Mouse (Mus musculus) hindbrain, embryonic 13.5 days (tissue): ENCODE results near the gene Myh11. TPM values are rescaled to one million over a fixed set of nuclear protein-coding genes. Genes with fewer than 3 reads are reported as not detected.
"Not testable (repeated sequence)": the region's sequence is repeated elsewhere in the genome, so short reads cannot be mapped to it uniquely, and the experiment has no call there.

Experiments
- ATAC-seq: fragments of 200-750 bp; cut with Nextera tagmentation; 2 replicates; pipeline ENCODE4 v1.8.0; 2017; ENCODE audit warnings: moderate TSS enrichment; ENCODE audit not compliant: low FRiP score
- H3K27ac ChIP-seq: fragments of 300-500 bp; sonication (generic); 2 replicates; pipeline ENCODE4 v1.5.1; 2015; ENCODE audit warnings: inconsistent platforms, mild to moderate bottlenecking, moderate library complexity
- H3K27me3 ChIP-seq: fragments of 300-500 bp; sonication (generic); 2 replicates; pipeline ENCODE4 v1.6.1; 2015; ENCODE audit warnings: mild to moderate bottlenecking, inconsistent platforms
- H3K36me3 ChIP-seq: fragments of 300-500 bp; sonication (generic); 2 replicates; pipeline ENCODE4 v1.6.1; 2015; ENCODE audit warnings: mild to moderate bottlenecking, inconsistent platforms
- H3K4me1 ChIP-seq: fragments of 300-500 bp; sonication (generic); replicated peaks from 2 replicates; pipeline ENCODE4 v1.6.1; 2015; ENCODE audit warnings: inconsistent platforms
- H3K4me2 ChIP-seq: fragments of 300-500 bp; sonication (generic); 2 replicates; pipeline ENCODE4 v1.6.1; 2015; ENCODE audit warnings: inconsistent platforms, mild to moderate bottlenecking, moderate library complexity
- H3K4me3 ChIP-seq: fragments of 300-500 bp; sonication (generic); 2 replicates; pipeline ENCODE4 v1.5.1; 2015; ENCODE audit warnings: mild to moderate bottlenecking, inconsistent platforms
- H3K9ac ChIP-seq: fragments of 300-500 bp; sonication (generic); 2 replicates; pipeline ENCODE4 v1.6.1; 2015; ENCODE audit warnings: mild to moderate bottlenecking, inconsistent platforms
- H3K9me3 ChIP-seq: fragments of 300-500 bp; sonication (generic); 2 replicates; pipeline ENCODE4 v1.6.1; 2016; ENCODE audit warnings: inconsistent platforms
- WGBS: fragments of 180-500 bp; shearing (Covaris S2); methylation state at CpG from one replicate; pipeline ENCODE4 v1.1.7; 2015; 5-methylcytosine and 5-hydroxymethylcytosine counted together
- microRNA counts: library from miRNA; unstranded; fragments of <30 nt; microRNA quantifications from one replicate; lab custom pipeline; 2016
- microRNA-seq: library from miRNA; unstranded; fragments of <30 nt; microRNA quantifications from one replicate; pipeline ENCODE4, GENCODE M21; 2016
- polyA plus RNA-seq: library from polyadenylated mRNA; unstranded; fragments of >200 nt; fragmentation: Nextera tagmentation; extraction: Ambion mirVana; gene quantifications from 2 replicates; pipeline ENCODE4 v1.2.1, GENCODE M21; 2015

Myh11 gene
- polyA plus RNA-seq, 1 experiment from 2014 or later, result 0.53 TPM

DNA sequence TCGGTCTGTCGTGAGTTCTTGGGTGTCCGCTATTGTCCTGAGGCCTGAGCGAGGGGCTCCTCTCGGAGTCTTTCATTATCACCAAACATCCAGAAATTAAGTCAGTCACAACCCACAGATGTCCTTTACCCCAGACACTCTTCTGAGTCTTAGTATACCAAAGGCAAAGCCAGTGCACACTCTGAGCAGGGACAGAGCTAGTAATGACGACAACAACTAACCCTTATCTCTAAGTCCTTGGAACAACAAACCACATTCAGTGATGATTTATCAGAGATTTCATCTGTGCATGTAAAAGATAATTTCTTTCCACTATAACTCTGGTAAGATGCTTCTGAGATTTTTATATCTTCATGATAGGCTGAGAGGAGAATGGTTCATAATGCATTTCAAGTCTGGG lies 134.9 kb downstream of the Myh11 start:
- no peaks in the 10 kb centered on the region for H3K27me3 ChIP-seq
- WGBS, result 93% methylated on average over 6 of the region's 6 CpGs
- H3K27ac ChIP-seq, result no peak overlapping the region
- no peak for ATAC-seq
- peaks cover 12% of the 10 kb centered on the region for H3K4me1 ChIP-seq
- H3K9me3 ChIP-seq, result no peaks in the 10 kb centered on the region
- peaks cover 24% of the 10 kb centered on the region for H3K36me3 ChIP-seq
- no peak overlapping the region for H3K9ac ChIP-seq
- no peak overlapping the region for H3K4me3 ChIP-seq
- no peak overlapping the region for H3K4me2 ChIP-seq

DNA sequence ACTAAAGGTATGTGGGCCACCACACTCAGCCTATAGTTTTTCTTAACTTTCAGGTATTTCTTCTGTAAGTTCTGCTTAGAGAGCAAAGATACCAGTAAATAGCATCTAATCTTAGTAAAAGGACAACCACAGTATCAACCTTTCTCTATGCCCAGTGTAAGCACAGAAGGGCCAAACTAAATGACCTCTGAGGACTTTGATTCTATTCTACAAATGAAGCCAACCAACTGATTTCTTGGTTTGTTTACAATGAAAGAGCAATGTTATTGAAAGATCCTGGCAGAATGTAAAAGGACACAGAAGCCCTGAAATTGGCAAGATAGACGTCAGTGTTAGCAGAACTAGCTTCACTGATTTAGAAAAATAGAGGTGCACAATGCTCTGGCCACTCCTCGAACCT lies 135.5 kb downstream of the Myh11 start:
- H3K9ac ChIP-seq, ATAC-seq: not testable (repeated sequence)

DNA sequence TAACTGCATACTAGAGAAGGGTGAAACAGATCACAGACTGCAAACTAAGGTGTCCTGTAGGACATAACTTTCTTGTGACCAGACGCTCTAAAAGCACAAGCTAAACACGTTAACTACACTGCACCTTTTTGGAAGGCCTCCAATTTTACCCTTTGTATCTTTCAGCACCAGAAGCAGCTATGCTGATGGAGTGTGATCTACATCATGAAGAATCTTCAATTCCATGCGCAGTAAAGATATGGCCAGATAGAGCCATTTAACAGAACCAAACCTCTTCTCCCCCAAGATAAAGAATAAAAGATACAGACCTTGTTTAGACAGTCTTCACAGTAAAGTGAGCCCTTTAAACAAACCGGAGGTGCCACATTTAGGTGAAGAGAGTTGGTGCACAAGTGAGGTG lies 139.5 kb downstream of the Myh11 start:
- 96% methylated on average over 4 of the region's 4 CpGs for WGBS
- peaks cover 51% of the 10 kb centered on the region for H3K36me3 ChIP-seq
- no peaks in the 10 kb centered on the region for H3K4me1 ChIP-seq
- ATAC-seq, result no peak
- no peak overlapping the region for H3K27ac ChIP-seq
- H3K4me2 ChIP-seq, result no peak overlapping the region
- H3K9me3 ChIP-seq, result no peaks in the 10 kb centered on the region
- no peaks in the 10 kb centered on the region for H3K27me3 ChIP-seq
- H3K9ac ChIP-seq, result no peak overlapping the region
- H3K4me3 ChIP-seq, result no peak overlapping the region

More for the DNA sequence above, 135.5 kb downstream of the Myh11 start:
- H3K36me3 ChIP-seq, result peaks cover 26% of the 10 kb centered on the region
- H3K4me2 ChIP-seq, H3K4me3 ChIP-seq, H3K27me3 ChIP-seq, H3K27ac ChIP-seq, H3K9me3 ChIP-seq: not testable (repeated sequence)
- WGBS, result 83% methylated on average over 1 of the region's 2 CpGs
- peaks cover 12% of the 10 kb centered on the region for H3K4me1 ChIP-seq

DNA sequence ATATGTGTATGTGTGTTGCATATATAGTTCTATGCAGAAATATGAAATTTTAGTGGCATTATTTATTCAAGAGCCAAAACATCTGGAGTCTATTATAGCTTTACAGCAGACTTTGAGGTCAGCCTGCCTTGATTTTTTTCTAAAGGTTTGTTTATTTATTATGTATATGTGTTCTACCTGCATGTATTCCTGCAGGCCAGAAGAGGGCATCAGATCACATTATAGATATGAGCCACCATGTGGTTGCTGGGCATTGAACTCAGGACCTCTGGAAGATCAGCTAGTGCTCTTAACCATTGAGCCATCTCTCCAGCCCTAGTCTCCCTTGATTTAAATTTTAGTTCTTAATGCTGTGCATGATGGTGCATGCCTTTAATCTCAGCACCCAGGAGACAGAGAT lies 143.5 kb downstream of the Myh11 start:
- Histone ChIP-seq H3K4me3 (no peak overlapping the region), H3K9ac (no peak overlapping the region), H3K27me3 (no peaks in the 10 kb centered on the region), H3K9me3 (no peaks in the 10 kb centered on the region), H3K27ac (no peak overlapping the region), H3K4me1 (no peaks in the 10 kb centered on the region), H3K36me3 (peaks cover 71% of the 10 kb centered on the region), H3K4me2 (no peak overlapping the region)
- no peak for ATAC-seq

MicroRNA genes within 50 kb of the gene (microRNA counts, 519-probe panel; counts per million panel counts)
- microRNA mmu-miR-484 (lab: Ali Mortazavi, UCI), result 3,829 counts per million, percentile 57 among the panel's probes with 10 or more counts

Small RNA genes lying within 50 kb of the gene (microRNA-seq; reads per million reads assigned to microRNA genes)
- gene Mir484, result 2,822 reads per million, percentile 85 among the genes with 10 or more reads in this experiment

Other genes with a start within 250 kb of the Myh11 start
- 35.6 and 39.3 TPM in 2 replicates for gene Nde1, start 128.1 kb downstream of the Myh11 start, polyA plus RNA-seq
- 17.4 and 17.9 TPM in 2 replicates for gene Marf1, start 128.0 kb downstream of the Myh11 start, polyA plus RNA-seq
- 193 and 197 TPM in 2 replicates for gene Fopnl, start 26.0 kb upstream of the Myh11 start, polyA plus RNA-seq
- gene Abcc1, start 70.2 kb upstream of the Myh11 start, polyA plus RNA-seq, result 8.0 and 10.9 TPM in 2 replicates